Mouse (Mus musculus): Measurements from ENCODE around the gene Gm10188.

Gene Gm10188

GRCm38 (mm10) chr1:132229667-132230066, at the start of gene Gm10188:
TSS of gene Gm10188 (minus strand) at chr1:132229767.
- no peak for DNase-seq

DNA sequence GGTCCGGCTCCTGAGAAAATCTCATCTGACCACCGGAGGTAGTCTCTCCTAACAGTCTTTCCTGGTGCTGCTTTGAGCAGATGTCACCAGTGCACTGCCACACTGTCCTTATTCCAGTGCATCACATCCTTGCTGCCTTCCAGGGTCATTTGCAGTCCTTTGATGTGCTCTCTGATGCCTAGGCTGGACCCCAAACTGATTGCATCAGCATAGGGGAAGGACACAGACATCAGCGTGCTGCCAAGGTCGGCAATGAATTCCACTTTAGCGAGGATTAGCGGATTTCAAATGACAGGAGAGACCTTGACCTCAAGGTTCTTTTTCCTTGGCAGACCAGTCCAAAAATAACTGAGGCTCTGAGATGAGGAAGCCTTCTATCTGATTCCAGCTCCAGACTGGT, 47.6 kb upstream of the Gm10188 start:
- DNase-seq, result no peak

DNA sequence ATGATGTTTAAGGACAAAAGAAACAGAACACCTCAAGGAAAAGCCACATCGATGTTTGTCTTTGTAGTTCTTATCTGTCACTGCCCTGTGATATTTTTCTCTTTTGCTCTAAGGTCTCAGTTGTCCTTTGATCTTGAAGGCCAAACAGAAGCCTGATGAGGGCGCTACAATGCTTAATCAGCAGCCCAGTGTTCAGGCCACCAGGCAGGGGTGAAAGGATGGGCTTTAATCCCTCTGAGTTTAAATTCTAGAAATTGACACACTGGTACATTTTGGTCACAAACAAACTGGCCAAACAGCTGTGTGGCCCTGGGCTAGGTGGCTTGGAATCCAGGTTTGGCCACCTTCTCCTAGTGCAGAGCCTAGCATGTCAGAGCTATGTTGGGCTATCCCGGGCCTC, 47.1 kb upstream of the Gm10188 start:
- DNase-seq, result no peak

DNA sequence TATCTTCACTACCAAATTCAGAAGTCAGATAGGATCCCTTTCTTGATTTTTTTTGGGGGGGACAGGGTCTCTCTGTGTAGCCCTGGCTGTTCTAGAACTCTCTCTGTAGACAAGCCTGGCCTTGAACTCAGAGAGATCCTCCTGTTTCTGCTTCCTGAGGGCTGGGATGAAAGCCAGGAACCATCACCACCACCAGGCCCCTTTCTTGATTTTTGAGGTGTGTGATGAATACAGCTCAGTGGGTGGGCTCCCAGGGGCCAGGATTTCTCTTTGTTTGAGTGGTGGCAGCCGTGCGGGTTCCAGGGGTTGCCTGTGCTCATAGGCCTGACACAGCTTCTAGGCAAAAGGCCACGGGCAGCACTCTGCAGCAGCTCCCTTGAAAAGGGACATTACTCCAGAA, 41.7 kb upstream of the Gm10188 start:
- no peak for DNase-seq

GRCm38 (mm10) chr1:132268418-132269060, 39.0 kb upstream of the Gm10188 start:
- DNase-seq, result no peak

- no peak for DNase-seq
These were observed 38.4 kb upstream of the Gm10188 start for GRCm38 (mm10) chr1:132267959-132268358.

DNA sequence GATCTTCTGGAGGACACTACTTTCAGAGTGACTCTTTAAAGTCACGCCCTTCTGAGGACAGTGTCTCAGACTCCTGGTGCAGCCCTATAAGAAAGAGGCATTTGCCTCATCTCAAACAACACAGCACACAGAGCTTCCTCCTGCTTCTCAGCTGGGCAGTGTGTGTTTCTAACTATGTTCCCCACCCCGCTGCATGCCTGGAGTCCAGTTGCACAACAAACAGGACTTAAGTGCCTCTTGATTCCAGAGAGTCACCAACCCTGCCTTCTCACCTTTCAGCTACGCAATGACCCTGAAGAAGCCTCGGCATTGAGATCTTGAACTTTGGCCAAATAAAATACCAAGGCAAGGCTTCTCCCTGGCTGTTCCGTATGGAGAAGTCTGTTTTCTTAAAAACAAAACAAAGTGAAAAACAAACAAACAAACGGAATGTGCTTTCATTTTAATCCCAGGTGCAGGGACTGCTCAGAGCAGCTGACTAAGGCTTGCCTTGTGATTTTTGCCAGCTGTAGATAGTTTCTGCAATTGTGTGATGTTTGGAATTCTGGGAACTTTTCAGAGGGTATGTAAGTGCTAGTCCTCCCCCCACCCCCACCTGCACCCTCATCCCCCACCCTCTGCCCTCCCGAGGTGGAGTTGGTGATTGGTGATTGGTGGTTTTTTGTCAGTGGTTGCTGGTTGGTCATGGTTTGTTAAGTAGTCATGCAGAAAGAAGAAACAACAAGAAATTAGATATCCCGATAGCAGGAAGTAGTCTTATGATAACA, 37.4 kb upstream of the Gm10188 start:
- DNase-seq, result peak; percentile 41

GRCm38 (mm10) chr1:132265936-132266335, 36.4 kb upstream of the Gm10188 start:
- no peak for DNase-seq

DNA sequence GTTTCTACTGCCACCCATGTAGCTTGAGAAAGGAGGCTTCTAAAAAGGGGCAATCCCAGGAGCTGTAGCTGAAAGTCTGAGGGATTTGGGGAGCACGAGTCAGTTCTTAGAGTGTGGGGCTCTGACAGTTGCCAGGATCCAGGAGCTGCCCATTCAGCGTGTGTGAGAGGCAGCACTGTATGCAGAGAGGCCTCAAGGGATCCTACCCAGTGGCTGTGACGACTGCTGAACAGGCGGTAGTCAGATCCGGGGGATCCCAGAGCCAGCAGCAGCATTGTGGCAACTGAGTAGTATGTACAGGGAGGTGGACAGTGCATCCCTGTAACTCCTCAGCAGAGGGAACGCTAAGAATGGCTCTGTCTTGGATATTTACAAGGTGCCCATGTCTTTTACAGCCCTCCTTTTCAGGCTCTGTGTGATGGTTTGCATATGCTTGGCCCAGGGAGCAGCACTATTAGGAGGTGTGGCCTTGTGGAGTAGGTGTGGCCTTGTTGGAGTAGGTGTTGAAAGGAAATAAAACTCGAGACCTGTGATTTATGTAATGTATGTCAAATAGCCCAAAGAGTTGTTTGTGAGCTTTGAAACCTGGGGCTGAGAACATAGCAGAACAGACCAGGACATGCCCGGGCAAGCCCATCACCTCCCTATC, 35.8 kb upstream of the Gm10188 start:
- no peak for DNase-seq

GRCm38 (mm10) chr1:132264577-132264976, 35.0 kb upstream of the Gm10188 start:
- no peak for DNase-seq

DNA sequence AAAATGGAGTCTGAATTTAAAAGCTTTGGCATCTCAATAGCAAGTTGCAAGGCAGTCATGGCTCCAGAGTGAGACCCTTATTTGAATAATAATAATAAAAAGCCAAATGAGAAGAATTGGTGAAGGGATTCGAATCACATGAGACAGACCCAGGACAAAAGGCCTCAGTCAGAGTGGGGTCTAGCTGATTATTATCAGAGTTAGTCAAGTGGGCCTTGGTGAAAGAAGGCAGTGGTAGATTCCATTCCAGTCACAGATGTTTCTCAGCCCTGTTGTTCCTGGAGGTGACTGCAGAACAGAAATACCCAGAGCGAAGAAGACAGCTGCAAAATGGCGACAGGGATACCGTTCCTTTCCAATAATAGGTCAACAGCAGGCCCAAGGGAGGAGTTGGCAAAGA, 34.1 kb upstream of the Gm10188 start:
- DNase-seq, result no peak

DNA sequence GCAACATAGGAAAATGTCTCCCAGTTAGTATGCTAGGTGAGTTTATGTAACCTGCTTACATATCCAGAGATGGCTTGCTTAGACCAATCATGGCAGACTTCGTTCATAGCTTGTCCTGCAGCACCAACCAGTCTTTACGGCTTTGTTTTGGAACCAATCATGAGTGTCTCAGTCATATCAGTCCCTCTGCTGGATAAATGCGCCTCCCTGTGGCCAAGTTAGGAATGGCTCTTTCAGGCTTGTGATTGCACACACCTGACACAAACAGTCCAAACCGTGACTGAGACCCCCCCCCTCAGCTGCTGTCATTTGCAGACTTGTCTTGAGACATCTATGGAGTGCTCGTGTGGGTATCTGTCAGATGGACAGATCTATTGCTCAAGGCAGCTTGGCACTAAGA, 31.5 kb upstream of the Gm10188 start:
- DNase-seq, result no peak

DNA sequence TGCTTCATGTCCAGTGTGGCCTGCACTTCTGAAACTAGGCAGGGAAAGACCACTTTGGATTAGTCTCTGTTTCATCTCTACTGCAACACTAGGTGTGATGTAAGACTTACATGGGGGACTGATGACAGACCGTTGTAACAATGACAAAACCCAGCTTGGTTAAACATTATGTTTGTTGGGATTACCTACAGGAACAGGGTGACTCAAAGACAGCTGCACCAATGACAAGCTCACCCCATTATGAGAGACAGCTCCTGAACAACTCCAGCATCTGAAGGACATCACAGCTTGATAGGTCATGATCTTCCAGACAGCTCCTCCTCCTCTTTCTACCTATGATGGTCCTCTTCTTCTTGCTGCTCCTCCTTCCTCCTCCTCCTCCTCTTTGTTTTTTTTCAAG, 30.8 kb upstream of the Gm10188 start:
- DNase-seq, result no peak

GRCm38 (mm10) chr1:132254467-132254866, 24.9 kb upstream of the Gm10188 start:
- DNase-seq, result no peak

DNA sequence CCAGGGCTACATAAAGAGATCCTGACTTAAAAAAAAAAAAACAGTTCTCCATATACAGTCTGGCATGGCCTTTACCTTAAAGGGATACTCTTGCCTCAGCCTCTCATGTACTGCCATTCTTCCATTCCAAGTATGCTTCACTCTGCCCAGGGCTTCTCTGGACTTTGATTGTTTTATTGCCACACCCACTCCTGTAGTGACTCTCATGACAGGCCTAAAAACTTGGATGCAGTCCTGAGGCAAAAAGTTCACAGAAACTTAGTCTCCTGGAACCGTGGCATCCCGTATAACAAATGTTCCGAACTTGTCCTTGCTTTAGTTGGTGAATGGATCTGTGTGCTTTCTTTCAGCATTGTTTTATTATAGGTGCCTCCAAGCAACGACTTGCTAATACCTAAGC, 17.1 kb upstream of the Gm10188 start:
- DNase-seq, result no peak

GRCm38 (mm10) chr1:132246137-132246536, 16.6 kb upstream of the Gm10188 start:
- no peak for DNase-seq

DNA sequence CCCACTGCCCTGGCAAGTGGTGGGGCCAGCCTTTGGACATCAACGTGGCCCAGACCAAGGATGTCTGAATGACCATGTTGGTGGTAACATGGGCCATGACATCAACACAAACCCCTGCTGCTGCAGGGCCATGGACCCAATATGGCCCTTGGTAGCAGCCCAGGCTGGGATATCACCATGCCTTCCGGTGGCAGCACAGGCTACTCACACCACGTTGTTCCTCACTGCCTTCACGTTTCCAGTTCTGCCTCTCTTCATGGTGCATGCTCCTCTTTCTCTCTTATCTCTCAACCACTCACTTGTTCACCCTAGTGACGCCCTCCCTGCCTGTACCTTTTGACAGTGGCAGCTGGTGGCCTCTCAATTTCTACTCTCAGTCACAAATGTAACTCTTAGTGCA, 15.4 kb upstream of the Gm10188 start:
- no peak for DNase-seq

- DNase-seq, result peak; percentile 80
These were observed 8.1 kb upstream of the Gm10188 start for GRCm38 (mm10) chr1:132237585-132238159.

DNA sequence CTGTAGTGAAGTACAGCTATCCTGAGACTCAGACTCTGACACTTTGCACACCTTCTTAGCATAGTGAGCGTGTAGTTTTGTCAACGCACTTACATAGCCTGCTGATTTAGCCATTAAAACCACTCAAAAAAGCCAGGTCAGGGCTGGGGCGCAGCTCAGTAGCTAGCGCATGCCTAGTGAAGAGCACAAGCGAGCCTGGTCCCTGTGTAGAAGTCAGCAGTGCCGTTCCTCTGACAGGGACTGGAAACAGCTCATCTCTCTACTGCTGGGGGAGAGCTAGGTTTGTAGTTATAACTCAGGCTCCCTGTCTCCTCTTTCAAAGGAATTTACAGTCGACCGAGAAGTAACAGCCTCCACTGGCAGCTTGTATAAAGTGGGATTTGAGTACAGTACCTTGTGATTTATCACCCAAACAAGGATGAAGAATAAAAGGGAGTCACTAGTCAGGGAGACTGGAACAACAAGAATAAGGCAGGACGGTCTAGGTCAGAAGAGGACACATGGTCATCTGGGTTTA, 5.2 kb upstream of the Gm10188 start:
- no peak for DNase-seq

DNA sequence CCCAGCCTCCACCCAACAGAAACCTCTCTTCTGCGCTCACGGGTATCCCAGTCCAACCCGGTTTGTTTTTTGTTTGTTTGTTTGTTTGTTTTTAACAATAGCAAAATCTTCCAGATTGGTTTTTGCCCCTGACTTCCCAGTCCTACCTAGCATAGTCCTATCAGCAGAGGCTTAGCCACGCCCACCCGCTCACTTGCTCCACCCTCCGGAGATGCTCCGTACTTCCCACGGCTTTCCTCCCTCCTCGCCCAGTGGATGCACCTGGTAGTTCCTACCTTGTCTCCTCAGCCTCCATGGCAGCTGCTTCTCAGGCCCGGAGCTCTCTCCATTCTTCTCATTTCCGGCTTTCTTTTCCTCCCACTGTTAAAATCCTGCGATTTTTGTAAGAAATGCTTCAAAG, 4.0 kb upstream of the Gm10188 start:
- DNase-seq, result peak; percentile 64

GRCm38 (mm10) chr1:132231470-132232274, 2.1 kb upstream of the Gm10188 start:
- DNase-seq, result no peak

- DNase-seq, result no peak
These were observed 3.1 kb downstream of the Gm10188 start for GRCm38 (mm10) chr1:132226297-132227080.
